Mouse (Mus musculus) thymus, postnatal 0 days (tissue): ENCODE data around the gene Ak9. TPM values are rescaled to one million over a fixed set of nuclear protein-coding genes. Genes with fewer than 3 reads are reported as not detected.
"Not testable (repeated sequence)": the region's sequence is repeated elsewhere in the genome, so short reads cannot be mapped to it uniquely, and the experiment has no call there.

Experiments
- DNase-seq: peaks from one replicate; pipeline ENCODE4 v3.0.0-alpha.2; 2015; ENCODE audit warnings: low spot score
- polyA plus RNA-seq: library from polyadenylated mRNA; unstranded; fragments of >200 nt; fragmentation: Nextera tagmentation; extraction: Ambion mirVana; gene quantifications from 2 replicates; pipeline ENCODE4 v1.2.1, GENCODE M21; 2015

Gene Ak9
- polyA plus RNA-seq, 1 experiment from 2014 or later = 0.04 TPM

DNA sequence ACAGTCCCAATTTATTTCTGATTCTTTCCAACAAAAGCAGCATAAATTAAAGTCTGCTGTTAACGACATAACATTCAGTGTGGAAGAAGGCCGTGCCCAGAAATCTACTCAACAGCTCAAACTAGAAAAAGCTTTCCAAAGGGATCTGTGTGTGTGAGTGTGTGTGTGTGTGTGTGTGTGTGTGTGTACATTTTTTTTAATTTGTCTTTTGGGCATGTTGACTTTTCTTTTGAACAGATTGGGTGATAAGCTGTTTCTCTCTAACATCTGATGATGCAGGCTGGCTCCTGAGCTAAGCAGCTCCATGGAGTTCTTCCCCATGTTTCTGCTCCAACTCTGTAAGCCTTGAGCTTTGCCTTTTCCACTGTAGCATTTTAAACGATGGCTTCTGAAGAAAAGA is 12.1 kb downstream of the Ak9 start:
- DNase-seq = no peak

- no peak for DNase-seq
These were observed 28.8 kb downstream of the Ak9 start for GRCm38 (mm10) chr10:41332533-41333043.

DNA sequence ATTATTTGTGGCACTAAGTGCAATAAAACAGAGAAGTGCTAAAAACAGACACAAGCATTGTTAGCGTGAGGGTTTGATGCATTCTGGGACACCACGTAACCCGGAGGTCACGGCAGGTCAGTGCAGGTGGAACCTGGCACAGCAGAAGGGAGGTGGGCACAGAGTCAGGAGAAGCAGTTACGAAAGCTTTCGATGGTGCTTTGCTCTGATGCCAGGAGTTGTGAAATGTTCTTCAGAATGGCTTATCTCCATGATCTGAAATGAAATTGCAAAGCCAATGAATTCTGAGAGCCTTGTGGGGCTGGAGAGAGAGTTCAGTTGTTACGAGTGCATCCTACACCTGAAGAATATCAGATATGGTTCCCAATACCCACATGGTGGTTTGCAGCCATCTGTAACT is 37.6 kb downstream of the Ak9 start:
- DNase-seq = no peak

DNA sequence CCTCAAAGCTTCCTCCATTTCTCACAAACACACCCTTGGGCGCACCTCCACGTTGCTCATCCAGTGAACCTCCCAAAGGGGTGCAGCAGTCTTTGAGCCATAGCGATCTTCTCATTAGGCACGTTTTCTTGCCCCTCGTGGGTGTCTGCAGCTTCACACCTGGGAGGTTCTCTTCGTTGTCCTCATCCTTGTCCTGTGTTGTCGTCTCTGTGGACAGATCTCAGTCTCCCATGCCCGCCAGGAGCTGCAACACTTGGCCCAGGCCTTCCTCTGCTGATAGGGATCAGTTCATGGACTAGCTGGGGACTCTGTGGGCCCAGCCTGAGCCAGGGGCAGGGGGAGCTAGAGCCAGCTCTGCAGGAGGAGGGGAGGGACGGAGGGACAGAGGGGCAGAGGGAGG is 61.3 kb downstream of the Ak9 start:
- DNase-seq = no peak

DNA sequence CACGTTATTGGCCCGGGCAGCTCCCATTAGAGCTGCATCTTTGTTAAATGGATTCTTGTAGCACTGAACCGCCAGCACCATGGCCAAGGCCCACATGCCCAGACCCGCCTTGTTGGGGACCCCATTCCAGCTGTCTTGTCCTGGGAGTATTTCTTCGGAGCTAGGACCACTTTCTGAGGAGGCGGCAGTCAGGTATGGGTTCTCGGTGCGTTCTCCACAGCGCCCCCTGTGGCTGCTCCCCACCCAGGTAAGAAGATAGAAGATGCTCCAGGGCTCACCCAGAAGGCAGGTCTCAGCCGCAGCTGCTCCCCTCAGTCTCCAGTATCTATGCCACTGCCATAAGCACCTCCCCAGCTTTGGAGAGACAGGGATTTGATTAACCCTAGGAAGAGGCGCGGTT is 76.7 kb downstream of the Ak9 start:
- DNase-seq = no peak

DNA sequence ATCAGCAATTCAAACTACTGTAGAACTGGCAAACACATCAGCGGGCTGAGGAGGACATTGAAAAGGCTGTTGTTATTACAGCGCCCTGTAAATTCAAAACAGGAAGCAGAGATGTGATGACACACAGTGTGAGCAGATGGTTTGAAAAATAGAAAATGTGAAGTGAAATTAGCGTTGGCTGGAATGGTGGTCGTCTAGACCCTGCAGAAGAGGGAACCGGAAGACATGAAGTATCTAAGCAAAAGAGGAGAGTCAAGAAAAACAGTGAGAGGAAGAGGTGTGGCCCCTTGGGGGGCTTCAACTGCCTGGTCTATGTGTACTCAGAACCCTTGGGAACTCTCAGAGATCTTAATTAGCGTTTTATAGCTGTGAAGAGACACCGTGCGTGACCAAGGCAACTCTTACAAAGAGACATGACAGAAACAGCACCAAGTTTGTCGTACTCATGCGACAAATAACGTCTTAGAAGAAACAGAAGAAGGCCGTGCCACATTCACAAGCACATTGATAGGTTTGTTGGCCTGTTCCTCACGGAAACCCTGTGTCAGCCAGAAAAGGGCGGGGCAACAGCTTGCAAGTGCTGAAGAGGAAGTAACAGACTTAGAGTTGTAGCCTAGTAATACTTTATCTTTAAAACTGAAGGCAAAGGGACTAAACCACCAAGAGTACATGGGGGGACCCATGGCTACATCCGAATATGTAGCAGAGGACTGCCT is 81.9 kb downstream of the Ak9 start:
- DNase-seq = peak; percentile 78

GRCm38 (mm10) chr10:41393555-41393954 is 89.8 kb downstream of the Ak9 start:
- no peak for DNase-seq

GRCm38 (mm10) chr10:41401097-41401496 is 97.3 kb downstream of the Ak9 start:
- no peak for DNase-seq

DNA sequence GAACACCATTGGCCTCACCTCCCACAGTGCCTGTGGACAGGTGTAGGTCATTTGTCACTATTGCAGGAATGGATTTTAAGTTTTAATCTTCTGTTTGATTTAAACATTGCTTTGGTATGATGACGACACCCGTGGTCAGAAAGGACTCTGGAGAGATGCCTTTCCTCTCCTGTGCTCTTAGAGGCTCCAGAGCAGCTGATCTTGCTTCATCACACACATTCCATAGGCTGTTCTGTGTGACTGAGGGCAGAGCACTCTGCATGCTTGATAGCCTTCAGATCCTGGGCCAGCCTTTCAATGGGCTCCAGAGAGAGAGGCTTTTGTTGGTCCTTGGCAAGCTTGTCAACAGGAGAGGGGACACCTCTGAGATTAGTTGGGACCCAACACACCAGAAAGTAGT is 99.6 kb downstream of the Ak9 start:
- DNase-seq = no peak

DNA sequence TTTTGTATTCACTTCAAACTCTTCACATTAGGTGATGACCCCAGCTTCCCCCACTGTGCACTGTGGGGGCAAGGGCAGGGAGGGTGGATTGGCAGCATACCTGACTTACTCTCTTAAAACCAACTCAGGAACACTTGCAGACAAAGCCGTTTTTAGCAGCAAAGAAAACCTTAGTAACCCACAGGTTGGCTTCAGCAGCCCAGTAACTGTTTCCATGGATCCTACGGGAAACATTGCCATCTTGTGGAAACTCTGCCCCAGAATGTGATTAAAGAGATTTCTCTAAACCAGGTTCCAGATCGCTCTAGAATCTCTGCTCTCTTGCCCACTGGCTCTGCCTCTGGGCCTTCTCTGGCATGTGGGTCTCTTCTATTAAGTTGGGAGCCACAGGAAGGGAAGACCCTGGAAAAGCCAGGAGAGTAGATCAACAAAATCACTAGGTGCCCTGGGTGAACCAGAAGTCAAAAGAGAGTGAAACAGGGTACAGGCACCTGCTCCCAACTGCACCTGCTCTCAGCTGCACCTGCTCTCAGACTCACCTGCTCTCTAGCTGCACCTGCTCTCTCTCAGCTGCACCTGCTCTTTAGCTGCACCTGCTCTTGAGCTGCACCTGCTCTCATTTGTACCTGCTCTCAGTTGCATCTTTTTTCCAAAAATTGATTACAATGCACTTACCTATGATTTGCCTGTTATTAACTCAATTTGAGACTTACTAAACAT is 100.3 kb downstream of the Ak9 start:
- no peak for DNase-seq

DNA sequence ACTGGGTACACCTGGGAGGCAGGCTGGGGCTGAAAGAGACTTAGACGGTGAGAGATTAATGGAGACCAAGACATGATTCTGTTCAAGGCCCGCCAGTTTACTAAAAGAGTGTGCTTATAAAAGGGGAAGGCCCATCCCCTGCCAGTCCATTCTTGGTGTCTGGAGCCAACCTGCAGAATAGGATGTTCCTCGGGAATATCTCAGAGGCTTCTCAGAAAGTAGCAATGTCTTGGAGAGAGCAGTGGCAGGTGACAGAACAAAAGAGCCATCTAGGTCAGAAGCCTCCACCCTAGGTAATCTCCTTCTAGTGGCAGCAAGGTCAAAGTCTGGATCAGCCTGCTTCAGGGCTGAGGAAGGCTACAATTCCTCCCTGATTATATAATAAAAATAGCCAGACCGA is 106.4 kb downstream of the Ak9 start:
- DNase-seq = not testable (repeated sequence)

DNA sequence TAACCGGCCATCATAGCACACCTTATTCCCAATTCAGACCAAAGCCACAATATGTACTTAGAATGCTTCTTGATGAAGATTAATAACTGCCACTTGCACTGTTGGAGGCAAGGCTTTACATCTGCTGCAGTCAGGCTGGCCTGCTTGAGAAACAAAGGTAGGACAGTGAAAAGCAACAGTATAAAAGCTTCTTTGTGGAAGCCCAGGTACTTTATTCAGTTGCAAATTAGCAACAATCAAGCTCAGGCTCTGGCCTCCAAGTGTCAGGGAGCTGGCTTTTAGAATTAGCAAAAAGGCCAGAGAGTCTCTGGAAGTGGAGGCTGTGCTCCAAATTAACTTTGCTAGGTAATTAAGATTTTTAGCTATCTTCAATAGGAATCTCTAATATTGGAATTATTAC is 107.0 kb downstream of the Ak9 start:
- not testable (repeated sequence) for DNase-seq

DNA sequence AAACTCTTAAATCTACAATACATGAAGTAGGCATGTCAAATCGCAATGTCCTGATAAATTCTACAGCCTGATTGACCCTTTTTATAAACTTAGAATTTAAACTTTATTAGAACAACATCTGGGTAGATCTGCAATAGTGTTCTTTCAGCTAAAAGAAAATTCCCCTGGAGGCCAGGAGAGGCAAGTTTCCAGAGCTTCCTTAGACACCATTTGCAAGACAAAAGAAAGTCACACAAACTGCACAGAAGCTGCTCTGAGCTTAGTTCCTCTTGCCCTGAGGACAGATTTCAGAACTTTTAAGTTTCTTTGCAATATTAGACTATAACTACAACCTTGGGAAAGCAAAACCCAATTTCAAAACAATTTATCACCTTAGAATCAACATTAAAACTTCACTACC is 109.7 kb downstream of the Ak9 start:
- not testable (repeated sequence) for DNase-seq

DNA sequence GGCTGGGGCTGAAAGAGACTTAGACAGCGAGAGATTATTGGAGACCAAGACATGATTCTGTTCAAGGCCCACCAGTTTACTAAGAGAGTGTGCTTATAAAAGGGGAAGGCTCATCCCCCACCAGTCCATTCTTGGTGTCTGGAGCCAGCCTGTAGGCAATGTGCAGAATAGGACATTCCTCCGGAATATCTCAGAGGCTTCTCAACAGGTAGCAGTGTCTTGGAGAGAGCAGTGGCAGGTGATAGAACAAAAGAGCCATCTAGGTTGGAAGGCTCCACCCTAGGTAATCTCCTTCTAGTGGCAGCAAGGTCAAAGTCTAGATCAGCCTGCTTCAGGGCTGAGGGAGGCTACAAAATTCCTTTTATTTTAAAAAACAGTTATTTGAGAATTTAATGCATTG is 111.6 kb downstream of the Ak9 start:
- not testable (repeated sequence) for DNase-seq

GRCm38 (mm10) chr10:41420496-41421200 is 116.9 kb downstream of the Ak9 start:
- no peak for DNase-seq

- no peak for DNase-seq
These were observed 119.9 kb downstream of the Ak9 start for GRCm38 (mm10) chr10:41423681-41424080.

DNA sequence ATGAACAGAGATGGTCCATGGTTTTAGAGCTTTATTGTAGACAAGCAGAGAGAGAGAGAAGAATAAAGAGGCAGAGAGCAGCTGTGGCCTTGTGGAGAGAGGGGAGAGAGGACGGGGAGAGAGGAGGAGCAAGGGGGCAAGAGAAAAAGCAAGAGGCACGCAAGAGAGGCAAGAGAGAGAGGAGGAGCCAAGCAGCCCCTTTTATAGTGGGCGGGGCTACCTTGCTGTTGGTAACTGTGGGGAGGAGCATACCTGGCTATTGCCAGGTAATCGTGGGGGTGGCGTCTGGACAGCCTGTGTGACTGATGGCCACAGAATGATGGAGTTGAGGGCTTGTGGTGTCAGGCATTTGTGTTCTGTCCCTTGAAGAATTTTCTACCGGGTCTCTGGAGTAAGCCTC is 122.6 kb downstream of the Ak9 start:
- DNase-seq = no peak

DNA sequence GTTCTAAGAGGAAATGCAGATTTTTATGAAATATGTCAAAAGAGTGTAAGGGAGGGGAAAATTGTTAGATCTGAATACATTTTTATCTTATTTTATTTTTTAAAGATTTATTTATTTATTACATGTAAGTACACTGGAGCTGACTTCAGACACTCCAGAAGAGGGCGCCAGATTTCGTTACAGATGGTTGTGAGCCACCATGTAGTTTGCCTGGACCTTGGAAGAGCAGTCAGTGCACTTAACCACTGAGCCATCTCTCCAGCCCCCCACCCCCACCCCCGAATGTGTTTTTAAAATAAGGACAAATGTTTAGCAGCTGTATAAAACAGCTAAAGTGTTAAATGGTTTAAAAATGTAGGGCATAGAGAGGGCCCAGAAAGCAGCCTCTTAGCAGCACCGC is 130.8 kb downstream of the Ak9 start:
- peak; percentile 50 for DNase-seq

GRCm38 (mm10) chr10:41435141-41435540 is 131.4 kb downstream of the Ak9 start:
- no peak for DNase-seq

- no peak for DNase-seq
These were observed 144.4 kb downstream of the Ak9 start for GRCm38 (mm10) chr10:41448216-41448615.

DNA sequence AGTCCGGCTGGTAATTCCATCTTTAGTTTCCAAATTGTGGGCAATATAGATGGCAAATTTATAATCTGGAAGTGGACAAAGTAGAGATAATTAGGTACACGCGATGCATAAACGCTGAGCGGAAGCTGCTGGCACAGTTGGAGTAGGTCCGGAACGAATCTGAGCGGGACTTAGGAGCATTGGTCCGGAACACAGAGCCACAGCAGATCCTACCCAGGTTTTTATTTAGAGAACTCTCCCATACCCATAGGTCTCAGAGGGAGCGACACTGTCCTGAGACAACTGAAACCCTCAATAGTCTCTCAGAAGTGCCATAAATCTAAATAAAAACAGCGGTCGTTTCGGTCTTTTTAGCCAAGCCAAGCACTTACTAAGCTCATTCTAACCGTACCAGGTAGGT is 145.9 kb downstream of the Ak9 start:
- no peak for DNase-seq

DNA sequence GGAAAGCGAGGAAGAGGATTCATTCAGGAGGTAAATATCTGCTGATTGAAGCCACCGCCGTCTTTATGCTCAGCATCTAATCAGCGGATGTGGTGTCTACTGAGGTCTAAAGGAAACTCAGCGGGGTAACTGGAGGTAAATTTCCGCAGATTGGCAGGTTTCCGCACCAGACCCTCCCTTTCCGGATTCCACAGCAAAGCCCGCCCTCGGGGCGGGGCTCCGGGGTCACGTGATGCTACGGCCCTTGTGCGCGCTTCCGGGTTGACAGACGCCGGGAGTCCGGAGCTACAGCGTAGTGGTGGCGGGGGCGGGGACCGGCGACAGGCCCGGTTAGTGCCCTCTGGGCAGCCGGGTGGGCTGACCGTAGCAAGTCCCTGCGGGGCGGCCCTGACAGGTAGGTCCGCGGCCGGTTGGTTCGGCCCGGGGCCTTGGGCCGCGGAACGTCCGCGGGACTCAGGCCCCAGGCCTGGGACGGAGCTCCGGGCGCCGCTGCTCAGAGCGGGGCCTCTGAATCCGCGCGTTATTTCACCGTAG is 146.4 kb downstream of the Ak9 start, which contains the start of gene Zbtb24:
Gene Zbtb24 (plus strand): TSS at position 247 of the 534 bp plus-strand sequence.
- peak; percentile 99 for DNase-seq
